Mouse (Mus musculus) olfactory bulb, adult 2 months (tissue): ENCODE data around the gene Efemp2. TPM values are rescaled to one million over a fixed set of nuclear protein-coding genes. Genes with fewer than 3 reads are reported as not detected.
"Not testable (repeated sequence)": the region's sequence is repeated elsewhere in the genome, so short reads cannot be mapped to it uniquely, and the experiment has no call there.

Experiments
- H3K27ac ChIP-seq: fragments of 200-500 bp; 2 replicates; pipeline ENCODE4 v1.5.1; 2012; ENCODE audit warnings: low read depth, low read length; ENCODE audit not compliant: insufficient read depth
- H3K4me1 ChIP-seq: fragments of 200-500 bp; 2 replicates; pipeline ENCODE4 v1.6.1; 2012; ENCODE audit warnings: low read length; ENCODE audit not compliant: control insufficient read depth, insufficient read depth
- H3K4me3 ChIP-seq: fragments of 200-500 bp; 2 replicates; pipeline ENCODE4 v1.5.1; 2012; ENCODE audit warnings: mild to moderate bottlenecking, low read depth, low read length, moderate library complexity; ENCODE audit not compliant: insufficient read depth
- CTCF ChIP-seq: fragments of 200-500 bp; IDR thresholded peaks from 2 replicates; pipeline ENCODE4 v1.5.1; 2012; ENCODE audit warnings: low read depth, mild to moderate bottlenecking, low read length, moderate library complexity; ENCODE audit not compliant: insufficient read depth
- POLR2A ChIP-seq: fragments of 200-500 bp; IDR thresholded peaks from 2 replicates; pipeline ENCODE4 v1.6.1; 2012; ENCODE audit warnings: mild to moderate bottlenecking, low read depth, low read length, moderate library complexity; ENCODE audit not compliant: insufficient read depth
- whole genome bisulfite sequencing: fragments of 180-500 bp; shearing (Covaris S2); methylation state at CpG from one replicate; pipeline ENCODE4 v1.1.7; 2018; 5-methylcytosine and 5-hydroxymethylcytosine counted together
- polyA plus RNA-seq: library from polyadenylated mRNA; stranded (reverse); fragments of >200 nt; gene quantifications from 2 replicates; pipeline ENCODE4 v1.2.4, GENCODE M21; 2012; ENCODE audit warnings: low replicate concordance; ENCODE audit not compliant: missing spikeins, insufficient read depth, insufficient read length

Efemp2 gene
- polyA plus RNA-seq, 1 experiment = not detected

DNA sequence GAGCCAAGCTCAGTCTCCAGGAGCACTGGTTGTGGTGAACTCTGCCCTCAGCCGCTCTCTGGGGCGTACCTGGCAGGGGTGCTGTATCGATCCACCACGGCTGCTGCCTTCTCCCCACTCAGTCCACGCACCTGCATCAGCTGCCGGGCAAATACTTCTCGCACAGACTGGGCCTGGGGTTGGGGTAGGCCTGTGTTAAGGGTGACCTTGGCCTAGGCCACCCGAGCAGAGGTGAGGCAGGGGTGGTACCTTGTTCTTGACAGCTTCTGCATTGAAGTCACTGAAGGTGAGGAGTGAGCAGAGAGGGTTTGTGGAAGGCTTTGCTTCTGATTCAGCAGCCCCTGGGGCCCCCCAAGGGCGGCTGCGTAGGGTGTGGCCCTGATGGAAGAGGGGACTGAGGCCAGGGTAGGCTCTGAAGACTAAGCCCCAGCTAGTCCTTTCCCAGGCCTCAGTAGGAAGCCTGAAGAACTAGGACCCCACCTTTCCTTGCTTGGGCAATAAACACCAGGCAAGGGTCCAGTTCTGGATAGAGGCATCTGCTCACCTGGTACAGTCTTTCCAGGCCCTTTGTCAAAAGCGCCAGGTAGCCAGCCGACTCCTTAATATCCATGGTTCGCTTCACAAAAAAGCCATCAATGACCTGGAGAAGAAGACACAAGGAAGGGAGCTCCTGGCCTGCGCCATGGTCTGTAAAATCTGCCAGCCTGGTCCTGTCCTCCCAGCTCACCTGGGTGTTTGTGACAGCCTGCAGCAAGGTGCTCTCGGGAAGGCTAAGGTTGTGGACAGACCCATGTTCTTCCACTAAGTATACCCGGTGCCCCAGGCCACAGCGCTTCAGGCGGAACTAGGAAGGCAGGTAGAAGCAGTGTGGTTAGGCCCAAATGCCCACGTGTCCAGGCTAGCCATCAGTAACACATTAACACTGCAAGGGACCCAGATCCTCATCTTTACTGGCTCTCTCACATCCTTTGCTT lies 9.9 kb downstream of the Efemp2 start:
- Histone ChIP-seq H3K27ac (no peak overlapping the region), H3K4me1 (peaks cover 9% of the 10 kb centered on the region), H3K4me3 (no peak overlapping the region)
- TF ChIP-seq CTCF (no peak), POLR2A (no peak)
- WGBS = 93% methylated on average over 19 of the region's 19 CpGs

DNA sequence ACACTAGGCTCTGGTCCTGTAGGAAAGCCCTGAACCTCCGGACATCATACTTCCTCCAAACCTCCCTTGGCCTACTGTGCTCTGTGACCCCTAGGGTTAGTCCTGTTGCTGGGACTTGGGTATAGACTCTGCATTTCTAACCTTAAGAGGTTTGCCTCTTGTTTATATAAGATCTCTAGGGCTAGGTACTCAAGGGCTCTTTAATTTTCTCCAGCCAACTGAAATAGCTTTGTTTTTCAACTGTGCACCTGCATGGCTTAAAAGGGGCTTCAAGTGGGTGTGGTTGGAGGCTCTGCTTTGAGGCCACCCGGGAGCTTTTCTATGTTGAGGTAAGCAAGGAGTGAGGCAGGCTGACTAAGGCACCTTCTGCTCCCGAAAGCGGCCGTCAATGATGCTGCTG lies 10.7 kb downstream of the Efemp2 start:
- H3K27ac ChIP-seq = no peak overlapping the region
- WGBS = 89% methylated on average over 5 of the region's 5 CpGs
- H3K4me1 ChIP-seq = peaks cover 15% of the 10 kb centered on the region
- H3K4me3 ChIP-seq = no peak overlapping the region
- TF ChIP-seq CTCF = no peak
- no peak for TF ChIP-seq POLR2A

DNA sequence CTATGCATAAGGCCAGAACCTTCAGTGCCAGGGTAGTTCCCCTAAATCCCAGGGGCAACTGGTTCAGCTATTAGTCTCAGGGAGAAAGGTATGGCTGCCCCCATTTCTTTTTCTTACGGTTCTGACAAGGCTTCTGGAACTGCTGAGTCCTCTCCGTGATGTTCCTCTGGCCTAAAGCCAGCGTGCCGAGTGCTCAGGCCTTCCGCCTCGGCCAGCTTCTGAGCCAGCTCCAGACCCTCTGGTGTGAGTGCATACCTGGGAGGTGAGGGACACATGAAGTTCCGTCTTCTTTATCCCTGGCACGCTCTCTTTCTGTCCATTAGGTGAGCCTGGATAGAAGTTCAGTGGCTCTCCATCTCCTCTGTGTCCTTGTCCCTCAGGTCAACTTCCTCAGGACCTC lies 11.6 kb downstream of the Efemp2 start:
- 80% methylated on average over 8 of the region's 8 CpGs for WGBS
- Histone ChIP-seq H3K4me1 (peaks cover 17% of the 10 kb centered on the region), H3K4me3 (no peak overlapping the region), H3K27ac (no peak overlapping the region)
- TF ChIP-seq POLR2A (no peak), CTCF (no peak)

DNA sequence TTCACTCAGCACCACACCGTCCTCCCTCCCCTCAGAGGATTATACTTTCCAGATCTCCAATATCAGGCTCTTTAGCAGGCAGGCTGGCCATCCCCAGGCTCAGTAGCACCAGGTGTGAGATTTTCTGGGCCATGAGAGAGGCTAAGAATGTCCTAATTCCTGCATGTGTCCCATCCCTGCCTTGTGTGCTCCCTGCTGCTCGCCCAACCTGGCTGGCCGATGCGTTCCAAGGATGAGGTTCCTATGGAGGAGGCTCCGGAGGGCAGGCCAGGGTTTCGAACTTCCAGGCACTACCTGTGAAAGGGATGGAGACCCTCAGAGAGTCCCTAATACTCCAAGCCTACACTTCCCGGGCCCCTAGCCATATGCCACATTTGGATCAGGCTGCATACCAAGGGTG lies 12.1 kb downstream of the Efemp2 start:
- 96% methylated on average over 7 of the region's 7 CpGs for WGBS

DNA sequence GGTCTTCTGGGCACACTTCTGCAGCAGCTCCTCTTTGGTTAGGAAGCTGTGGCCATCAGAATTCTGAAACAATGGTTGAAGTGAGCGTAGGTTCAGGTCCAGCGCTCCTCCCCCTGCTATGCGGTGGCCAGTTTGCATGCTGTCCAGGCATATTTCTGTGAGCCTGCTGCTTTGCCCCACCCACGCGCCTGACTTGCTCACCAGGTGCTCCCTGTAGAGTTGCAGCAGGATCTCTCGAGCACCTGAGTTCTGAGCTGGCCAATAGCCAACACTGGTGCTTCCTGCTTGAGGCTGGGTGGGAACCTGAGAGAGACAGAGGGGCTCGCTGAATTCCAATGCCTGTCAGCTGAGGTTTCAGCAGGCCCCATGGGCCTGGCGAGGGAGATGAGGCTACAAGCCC lies 12.5 kb downstream of the Efemp2 start:
- no peak for TF ChIP-seq CTCF
- no peak for TF ChIP-seq POLR2A
- Histone ChIP-seq H3K27ac (no peak overlapping the region), H3K4me3 (no peak overlapping the region), H3K4me1 (peaks cover 17% of the 10 kb centered on the region)
- 83% methylated on average over 8 of the region's 8 CpGs for WGBS

More for the DNA sequence above, 12.1 kb downstream of the Efemp2 start:
- TF ChIP-seq POLR2A (no peak), CTCF (no peak)
- Histone ChIP-seq H3K4me3 (no peak overlapping the region), H3K27ac (no peak overlapping the region), H3K4me1 (peaks cover 17% of the 10 kb centered on the region)

DNA sequence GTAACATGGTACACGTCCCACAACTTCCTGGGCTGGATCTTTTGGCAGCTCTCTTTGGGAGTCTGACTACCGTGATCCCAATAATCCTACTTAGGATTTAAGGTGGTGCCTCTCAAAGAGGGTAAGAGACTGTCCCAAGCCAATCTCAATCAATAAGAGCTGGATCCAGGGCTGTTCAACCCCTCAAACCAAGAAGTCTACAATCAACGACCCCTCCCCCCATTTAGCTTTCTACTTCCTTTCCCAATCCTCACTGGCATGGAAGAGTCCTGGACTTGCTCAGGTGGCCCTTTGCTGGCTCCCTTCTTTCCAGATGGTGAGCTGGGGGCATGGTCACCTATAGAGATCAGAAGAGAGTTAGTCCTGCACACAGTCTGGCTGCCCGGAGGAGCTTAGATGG lies 13.0 kb downstream of the Efemp2 start:
- WGBS = 78% methylated on average over 4 of the region's 4 CpGs
- Histone ChIP-seq H3K27ac (no peak overlapping the region), H3K4me3 (no peak overlapping the region), H3K4me1 (peaks cover 17% of the 10 kb centered on the region)
- TF ChIP-seq POLR2A (no peak), CTCF (no peak)

DNA sequence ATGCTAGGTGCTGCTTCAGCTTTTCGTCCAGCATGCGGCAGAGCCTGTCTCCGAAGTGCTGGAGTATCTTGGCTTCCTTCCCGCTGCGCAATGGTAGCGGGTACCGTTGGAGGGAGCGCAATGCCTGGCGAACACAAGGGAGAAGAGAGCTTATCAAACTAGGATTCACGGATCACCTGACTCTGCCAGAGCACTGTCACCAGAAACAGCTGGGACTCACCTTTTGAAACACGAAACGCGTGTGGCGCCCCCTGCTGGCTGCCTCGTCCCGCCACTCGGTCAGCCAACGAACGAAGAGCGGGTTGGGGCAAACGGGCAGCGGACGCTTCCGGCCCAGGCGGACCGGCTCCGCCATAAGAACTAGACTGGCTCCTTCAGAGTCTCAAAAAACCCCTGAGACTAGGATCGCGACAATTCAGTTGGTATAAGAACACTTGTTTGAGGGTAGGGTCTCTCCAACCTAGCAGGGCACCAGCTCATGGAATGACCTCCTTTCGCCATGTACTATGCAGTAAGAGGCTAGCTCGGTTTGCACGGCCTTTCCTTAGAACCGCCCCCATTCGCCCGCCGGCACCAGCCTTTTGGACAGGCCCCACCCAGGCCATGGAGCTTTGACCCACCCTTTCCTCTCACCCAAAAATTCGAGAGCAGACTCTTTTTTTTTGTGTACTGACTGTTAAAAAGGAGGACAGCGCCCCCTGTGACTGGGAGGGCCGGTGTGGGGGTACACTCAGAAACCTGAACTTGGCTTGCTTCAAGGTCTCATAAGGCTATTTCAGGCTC lies 14.2 kb downstream of the Efemp2 start, which contains the start of gene Mus81:
Mus81 (minus strand) TSS at position 635 of the 783 bp plus-strand sequence.
- WGBS = 0% methylated on average over 39 of the region's 39 CpGs
- H3K27ac ChIP-seq = peak within 1 kb of the TSS; percentile 100
- peak within 1 kb of the TSS; percentile 78 for H3K4me3 ChIP-seq
- H3K4me1 ChIP-seq = peaks cover 23% of the 10 kb centered on the region
- TF ChIP-seq CTCF (peak; percentile 97), POLR2A (peak; percentile 57)

DNA sequence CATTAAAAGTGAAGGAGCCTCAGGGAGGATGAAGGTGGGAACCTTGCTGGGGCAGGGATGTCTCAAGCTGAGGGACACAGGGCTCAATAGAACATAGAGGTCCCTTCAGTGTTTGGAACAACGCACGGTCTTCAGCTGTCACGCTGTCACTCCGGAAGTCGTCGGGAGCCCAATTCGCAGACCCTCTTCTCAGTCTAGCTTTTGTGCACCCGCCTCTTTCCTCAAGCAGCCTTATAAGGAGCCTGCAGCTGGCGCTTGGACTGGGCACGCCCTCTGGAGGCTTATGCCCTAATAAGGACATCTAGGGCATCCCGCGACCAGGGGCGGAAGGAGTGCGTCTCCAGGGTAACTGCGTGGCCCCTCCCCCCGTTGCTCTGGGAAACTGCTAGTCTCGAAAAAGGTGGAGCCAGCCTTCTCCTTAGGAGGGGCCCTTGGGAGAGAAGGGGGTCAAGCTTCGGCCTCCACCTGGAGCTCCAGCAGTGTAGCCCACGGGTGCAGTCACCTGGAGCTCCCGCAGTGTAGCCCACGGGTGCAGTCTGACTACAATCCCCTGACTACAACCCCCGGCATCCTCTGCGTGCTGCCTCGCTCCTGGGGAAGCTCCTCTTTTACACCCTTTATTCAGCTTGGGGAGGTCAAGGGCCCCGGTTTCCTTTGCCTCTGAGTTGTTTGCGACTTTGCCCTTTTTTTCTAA lies 15.3 kb downstream of the Efemp2 start:
- Histone ChIP-seq H3K4me1 (peaks cover 29% of the 10 kb centered on the region), H3K27ac (peak overlapping the region; percentile 100), H3K4me3 (peak overlapping the region; percentile 68)
- 0 out of 2 replicates have a peak, but pooled peaks have one; percentile 12 for TF ChIP-seq CTCF
- peak; percentile 33 for TF ChIP-seq POLR2A
- under 1% methylated on average over 26 of the region's 26 CpGs for WGBS

DNA sequence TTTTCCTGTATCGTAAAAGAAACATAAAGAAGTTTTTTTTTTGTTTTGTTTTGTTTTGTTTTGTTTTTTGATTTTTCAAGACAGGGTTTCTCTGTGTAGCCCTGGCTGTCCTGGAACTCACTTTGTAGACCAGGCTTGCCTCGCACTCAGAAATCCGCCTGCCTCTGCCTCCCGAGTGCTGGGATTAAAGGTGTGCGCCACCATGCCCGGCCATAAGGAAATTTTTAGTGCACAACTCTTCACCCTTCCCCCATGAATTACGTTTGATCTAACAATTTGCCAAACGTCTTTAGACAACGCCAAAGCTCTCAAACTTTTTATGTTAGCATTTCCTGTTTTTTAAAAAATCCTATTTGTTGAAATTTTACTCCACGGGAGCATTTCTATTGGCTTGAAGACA lies 16.0 kb downstream of the Efemp2 start:
- not testable (repeated sequence) for H3K4me3 ChIP-seq
- 21% methylated on average over 10 of the region's 10 CpGs for WGBS
- Histone ChIP-seq H3K27ac (peak overlapping the region; percentile 32; the same call in 1 of the 2 replicates), H3K4me1 (peaks cover 29% of the 10 kb centered on the region)
